12 mouse cellular contexts compared by ENCODE assay signal in the genomic region with DNA sequence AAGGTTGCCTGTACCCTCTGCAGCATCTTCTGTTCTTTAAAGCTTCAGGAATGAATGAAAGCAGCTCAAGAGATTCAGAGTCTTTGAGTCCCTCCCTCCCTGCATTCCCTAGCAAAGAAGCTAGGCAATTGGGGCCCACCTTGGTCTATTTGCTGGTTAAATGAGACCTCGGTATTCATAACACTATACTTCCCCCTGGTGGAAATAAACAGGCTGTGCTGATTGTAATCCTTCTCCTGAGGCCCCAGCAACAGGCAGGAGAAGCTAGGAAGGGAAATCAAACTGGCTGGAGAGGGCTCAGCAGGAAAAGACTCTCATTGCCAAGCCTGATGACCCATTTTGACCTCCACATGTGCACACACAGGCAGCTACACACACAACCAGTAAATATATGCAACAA.
DNase-seq lines count a peak whose midpoint lies in the region; ATAC-seq and TF ChIP-seq lines count a peak whose summit lies in the region.
"Had no signal": no experiment of that assay in that cellular context is flagged by ENCODE, and none has a peak within 500 bp of the region (broad histone marks: within the 10 kb centered on the region; RNA-seq: fewer than 3 reads in every experiment).

No protein-coding gene starts in this region.

- no peaks in the 10 kb centered on the region for H3K36me3 ChIP-seq in hindbrain, embryonic 14.5 days (replicated peaks; ENCODE audit: control insufficient read depth, insufficient read depth)
- no peaks in the 10 kb centered on the region for H3K36me3 ChIP-seq in hindbrain, embryonic 12.5 days
- H3K36me3 ChIP-seq in lung, embryonic 14.5 days (ENCODE audit: insufficient read depth) = no peaks in the 10 kb centered on the region
- H3K36me3 ChIP-seq in hindbrain, postnatal 0 days (ENCODE audit: insufficient read depth, low read length) = no peaks in the 10 kb centered on the region
- H3K36me3 ChIP-seq: neural tube, embryonic 13.5 days had no signal

- H3K27me3 ChIP-seq in hindbrain, embryonic 14.5 days (ENCODE audit: control insufficient read depth, insufficient read depth, low read length) = no peaks in the 10 kb centered on the region
- H3K27me3 ChIP-seq in hindbrain, embryonic 12.5 days = no peaks in the 10 kb centered on the region
- no peaks in the 10 kb centered on the region for H3K27me3 ChIP-seq in lung, embryonic 14.5 days (ENCODE audit: insufficient read depth, low read length)
- no peaks in the 10 kb centered on the region for H3K27me3 ChIP-seq in hindbrain, postnatal 0 days (ENCODE audit: insufficient read depth, low read length)
- H3K27me3 ChIP-seq: neural tube, embryonic 13.5 days had no signal

- WGBS in hindbrain, embryonic 14.5 days = 4% methylated on average over 1 of the region's 1 CpGs
- WGBS in hindbrain, embryonic 12.5 days = 6% methylated on average over 1 of the region's 1 CpGs
- WGBS in lung, embryonic 14.5 days = 5% methylated on average over 1 of the region's 1 CpGs
- WGBS in hindbrain, postnatal 0 days = 0% methylated on average over 1 of the region's 1 CpGs

- H3K4me3 ChIP-seq in hindbrain, embryonic 14.5 days (replicated peaks; ENCODE audit: low read length) = no peak overlapping the region
- H3K4me3 ChIP-seq in hindbrain, embryonic 12.5 days = no peak overlapping the region
- no peak overlapping the region for H3K4me3 ChIP-seq in lung, embryonic 14.5 days (ENCODE audit: low read depth, low read length)
- no peak overlapping the region for H3K4me3 ChIP-seq in hindbrain, postnatal 0 days (ENCODE audit: low read length)
- H3K4me3 ChIP-seq: erythroblast, embryonic 14.5 days; neural tube, embryonic 13.5 days had no signal

- peak; percentile 61 for TF ChIP-seq CTCF in lung, embryonic 14.5 days (IDR thresholded peaks at IDR 0.05; ENCODE audit: low read depth)
- TF ChIP-seq CTCF in hindbrain, postnatal 0 days (IDR thresholded peaks at IDR 0.05; ENCODE audit: low read depth) = peak; percentile 75

- no peak overlapping the region for H3K27ac ChIP-seq in hindbrain, embryonic 14.5 days
- no peak overlapping the region for H3K27ac ChIP-seq in hindbrain, embryonic 12.5 days
- H3K27ac ChIP-seq in lung, embryonic 14.5 days (ENCODE audit: low read depth) = no peak overlapping the region
- H3K27ac ChIP-seq in hindbrain, postnatal 0 days = no peak overlapping the region
- H3K27ac ChIP-seq: neural tube, embryonic 13.5 days had no signal

- H3K4me2 ChIP-seq in hindbrain, embryonic 14.5 days (replicated peaks) = no peak overlapping the region
- H3K4me2 ChIP-seq in hindbrain, embryonic 12.5 days (replicated peaks) = no peak overlapping the region
- H3K4me2 ChIP-seq in lung, embryonic 14.5 days = no peak overlapping the region
- H3K4me2 ChIP-seq in hindbrain, postnatal 0 days (ENCODE audit: low read depth, low read length) = no peak overlapping the region
- H3K4me2 ChIP-seq: neural tube, embryonic 13.5 days had no signal

- H3K9me3 ChIP-seq in hindbrain, embryonic 14.5 days (ENCODE audit: control insufficient read depth, low read length) = no peaks in the 10 kb centered on the region
- H3K9me3 ChIP-seq in hindbrain, embryonic 12.5 days (replicated peaks) = no peaks in the 10 kb centered on the region
- H3K9me3 ChIP-seq in lung, embryonic 14.5 days (ENCODE audit: low read depth, low read length) = no peaks in the 10 kb centered on the region
- no peaks in the 10 kb centered on the region for H3K9me3 ChIP-seq in hindbrain, postnatal 0 days (ENCODE audit: low read length)
- H3K9me3 ChIP-seq: neural tube, embryonic 13.5 days had no signal

- H3K9ac ChIP-seq in hindbrain, embryonic 14.5 days = no peak overlapping the region
- H3K9ac ChIP-seq in hindbrain, embryonic 12.5 days = no peak overlapping the region
- no peak overlapping the region for H3K9ac ChIP-seq in lung, embryonic 14.5 days
- H3K9ac ChIP-seq in hindbrain, postnatal 0 days (replicated peaks; ENCODE audit: low read length) = no peak overlapping the region
- H3K9ac ChIP-seq: neural tube, embryonic 13.5 days had no signal

- H3K4me1 ChIP-seq in hindbrain, embryonic 14.5 days (replicated peaks; ENCODE audit: control insufficient read depth, insufficient read depth, low read length) = no peaks in the 10 kb centered on the region
- H3K4me1 ChIP-seq in hindbrain, embryonic 12.5 days = no peaks in the 10 kb centered on the region
- no peaks in the 10 kb centered on the region for H3K4me1 ChIP-seq in lung, embryonic 14.5 days (ENCODE audit: insufficient read depth)
- H3K4me1 ChIP-seq in hindbrain, postnatal 0 days (ENCODE audit: insufficient read depth, low read length) = no peaks in the 10 kb centered on the region
- H3K4me1 ChIP-seq: neural tube, embryonic 13.5 days had no signal

- no peak for ATAC-seq in hindbrain, embryonic 14.5 days (ENCODE audit: low FRiP score)
- no peak for ATAC-seq in hindbrain, embryonic 12.5 days (ENCODE audit: low FRiP score)
- no peak for ATAC-seq in lung, embryonic 14.5 days (ENCODE audit: insufficient read depth)
- ATAC-seq in hindbrain, postnatal 0 days = peak; percentile 74; the same call in 1 of the 2 replicates

- DNase-seq in hindbrain, embryonic 14.5 days (ENCODE audit: low spot score) = peak; percentile 71
- peak; percentile 78 for DNase-seq in lung, embryonic 14.5 days
- no peak for DNase-seq in lung, postnatal 14 days
- DNase-seq in ZHBTc4 (ENCODE audit: low read depth, low spot score) = peak; percentile 49
- peak; percentile 83 for DNase-seq in hindbrain, postnatal 0 days (ENCODE audit: low spot score)
- DNase-seq in thymus, postnatal 25 days = no peak
- DNase-seq: heart, adult 18-20 months; lung, postnatal 4 days; thymus, postnatal 36 days had no signal

Comparison
In these comparisons a context has a peak if more than half of its experiments do, and no peak if none do; other contexts are left out.
1. DNase-seq: peak in hindbrain, embryonic 14.5 days (single experiment), lung, embryonic 14.5 days (single experiment), ZHBTc4 (single experiment) and hindbrain, postnatal 0 days (single experiment); none in lung, postnatal 14 days (single experiment) and thymus, postnatal 25 days (single experiment).